Mouse (Mus musculus): Measurements from ENCODE around the gene Cpxm2. TPM values are rescaled to one million over a fixed set of nuclear protein-coding genes. Genes with fewer than 3 reads are reported as not detected.

Cpxm2 gene
- total RNA-seq (2023) = not detected

DNA sequence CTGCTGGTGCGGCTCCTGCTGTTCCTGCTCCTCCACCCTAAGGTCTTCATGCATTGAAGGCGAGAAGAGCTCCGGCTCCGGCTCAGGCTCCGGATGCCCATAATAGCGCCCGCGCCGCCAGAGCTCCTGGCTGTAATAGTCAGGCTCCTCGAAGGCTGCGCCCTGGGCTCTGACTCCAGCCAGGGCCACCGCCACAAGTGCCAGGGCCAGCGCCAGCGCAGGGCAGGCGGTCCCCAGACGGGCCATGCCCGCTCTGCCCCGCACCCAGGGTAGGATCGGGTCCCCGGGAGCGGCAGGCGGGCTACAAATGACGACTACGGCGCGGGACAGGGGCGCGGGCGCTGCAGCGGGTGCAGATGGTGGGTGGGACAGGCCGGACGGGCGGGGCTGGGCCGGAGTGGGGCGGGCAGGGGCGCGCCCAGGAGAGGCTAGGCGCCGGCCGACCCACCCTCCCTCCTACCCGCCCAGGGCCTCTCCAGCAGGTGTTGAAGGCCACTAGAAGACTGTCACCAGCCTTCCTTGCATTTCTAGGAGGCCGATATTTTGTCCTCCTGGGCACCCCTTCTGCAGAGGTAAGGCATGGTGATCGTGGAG, at the start of gene Cpxm2:
Gene Cpxm2 (minus strand): TSS at position 372 of the 594 bp plus-strand sequence.

Other genes starting within 250 kb of the Cpxm2 start
- gene Gpr26, start 188.3 kb downstream of the Cpxm2 start, total RNA-seq (2023) = not detected
- 18.5 TPM for gene Chst15, start 162.5 kb upstream of the Cpxm2 start, total RNA-seq (2023)